Mouse (Mus musculus) B cell, adult 2 months (primary cell): ENCODE results near the gene Rnf43.

Experiments used
- DNase-seq, 2 experiments: peaks; one replicate each; pipeline ENCODE4 v3.0.0; 2022

Rnf43 gene

GRCm38 (mm10) chr11:87662407-87662806 lies at the start of gene Rnf43:
TSS of gene Rnf43 (plus strand) at chr11:87662722.
- peak; percentile 92 to 95 for DNase-seq

GRCm38 (mm10) chr11:87613972-87614371 lies 48.5 kb upstream of the Rnf43 start:
- no peak for DNase-seq

- DNase-seq, result no peak
These were observed 47.0 kb upstream of the Rnf43 start for GRCm38 (mm10) chr11:87615551-87615950.

DNA sequence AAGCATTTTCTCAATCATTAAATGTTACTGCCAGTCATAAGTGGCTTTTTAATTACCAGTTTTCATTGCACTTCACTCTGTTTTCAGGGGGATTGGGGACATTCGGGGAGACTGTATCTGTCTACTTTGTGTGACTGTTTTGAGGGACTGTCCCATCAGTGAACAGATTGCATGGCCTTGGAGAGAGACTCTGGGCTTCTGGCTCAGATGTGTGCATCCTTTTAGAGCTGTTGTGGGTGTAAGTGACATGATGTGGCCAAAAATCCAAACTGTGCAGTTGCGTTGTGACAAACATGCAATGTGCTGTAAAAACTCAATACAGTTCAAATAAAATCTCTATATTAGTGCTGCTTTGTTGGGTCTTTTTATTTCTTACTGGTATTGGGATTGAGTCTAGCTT lies 46.6 kb upstream of the Rnf43 start:
- DNase-seq, result no peak

DNA sequence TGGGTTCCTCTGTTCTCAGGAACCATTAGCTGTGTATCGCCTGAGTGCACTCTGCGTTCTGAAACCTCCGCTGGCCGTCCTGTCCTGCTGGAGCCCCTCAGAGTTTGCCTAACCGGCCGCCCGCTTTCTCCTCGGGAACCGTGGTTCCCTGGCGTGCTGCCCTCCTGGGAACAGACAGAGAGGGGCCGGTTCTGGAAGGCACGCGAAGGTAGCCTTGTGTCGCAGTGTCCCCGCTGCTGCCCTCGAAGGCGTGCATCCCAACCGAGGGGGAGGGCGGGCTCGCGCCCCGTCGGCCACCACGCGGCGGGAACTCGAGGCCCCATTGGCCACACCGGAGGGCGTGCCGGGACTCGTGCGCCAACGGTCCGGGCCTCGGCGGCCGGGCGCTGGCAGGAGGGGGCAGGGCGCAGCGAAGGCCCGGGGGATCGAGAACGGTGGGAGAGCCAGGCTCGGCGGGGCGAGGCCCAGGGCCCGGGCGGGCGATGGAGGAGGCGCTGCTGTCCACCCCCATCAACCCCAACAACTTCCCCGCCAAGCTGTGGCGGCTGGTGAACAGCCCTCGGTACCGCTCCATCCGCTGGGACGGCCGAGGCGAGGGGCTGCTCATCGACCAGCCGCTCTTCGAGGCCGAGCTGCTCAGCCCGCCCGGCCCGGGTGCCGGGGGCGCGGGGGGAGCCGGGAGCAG lies 45.6 kb upstream of the Rnf43 start, which contains the start of gene Hsf5:
TSS of gene Hsf5 (plus strand) at position 375 of the 685 bp plus-strand sequence.
- DNase-seq, result no peak

- DNase-seq, result no peak
These were observed 44.9 kb upstream of the Rnf43 start for GRCm38 (mm10) chr11:87617606-87618005.

DNA sequence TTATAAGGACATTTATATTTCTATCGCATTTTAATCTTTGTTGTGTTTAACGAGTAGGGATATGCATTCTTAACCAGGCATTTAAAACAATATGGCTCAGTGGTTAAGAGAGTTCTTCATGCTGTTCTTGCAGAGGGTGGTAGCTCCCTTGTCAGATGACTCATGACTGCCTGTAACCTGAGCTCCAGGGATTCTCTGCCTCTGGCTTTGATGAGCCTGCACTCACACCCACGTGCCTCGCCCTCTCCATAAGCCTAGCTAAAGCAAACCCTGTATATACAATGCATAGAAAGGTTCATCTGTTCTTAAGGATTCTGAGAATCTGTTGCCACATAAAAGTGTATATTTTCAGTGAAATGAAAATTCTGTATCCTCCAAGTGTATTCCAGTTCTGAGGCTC lies 39.4 kb upstream of the Rnf43 start:
- no peak for DNase-seq

DNA sequence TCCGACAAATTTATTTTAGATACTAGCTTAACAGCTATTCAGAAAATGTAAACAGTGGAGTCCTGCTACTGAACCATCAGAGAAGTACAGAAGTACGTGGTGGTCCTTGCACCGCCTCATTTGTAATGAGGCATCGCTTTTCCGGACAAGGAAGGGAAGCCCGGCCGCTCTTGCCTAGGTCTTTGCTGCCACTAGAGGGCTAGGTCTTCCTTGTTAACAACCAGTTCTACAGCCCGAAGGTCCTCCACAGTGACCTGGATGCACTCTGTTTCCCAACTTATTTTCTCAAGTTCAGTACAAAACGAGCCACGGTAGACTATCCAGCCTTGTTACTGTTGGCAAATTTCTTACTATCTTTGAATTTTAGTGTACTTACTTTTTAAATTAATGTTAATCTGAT lies 32.7 kb upstream of the Rnf43 start:
- DNase-seq, result peak; percentile 54 to 59

DNA sequence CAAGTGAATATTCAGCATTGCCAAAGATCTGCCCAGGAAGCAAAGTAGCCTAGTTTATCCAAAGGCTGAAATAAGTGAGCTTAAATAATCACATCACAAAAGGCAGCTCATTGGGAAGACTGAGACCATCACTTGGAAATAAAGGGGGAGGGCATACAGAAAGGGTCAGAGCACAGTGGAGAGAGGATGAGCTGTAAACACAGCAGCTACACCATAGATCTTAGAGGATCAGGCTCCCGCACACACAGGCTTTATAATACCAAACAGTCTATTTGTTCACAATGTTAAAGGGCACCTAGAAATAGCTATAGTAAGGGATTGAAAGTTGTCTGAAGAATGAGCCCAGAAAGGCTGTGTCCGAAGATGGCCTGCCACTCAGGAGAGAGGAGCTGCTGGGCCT lies 23.7 kb upstream of the Rnf43 start:
- DNase-seq, result no peak

DNA sequence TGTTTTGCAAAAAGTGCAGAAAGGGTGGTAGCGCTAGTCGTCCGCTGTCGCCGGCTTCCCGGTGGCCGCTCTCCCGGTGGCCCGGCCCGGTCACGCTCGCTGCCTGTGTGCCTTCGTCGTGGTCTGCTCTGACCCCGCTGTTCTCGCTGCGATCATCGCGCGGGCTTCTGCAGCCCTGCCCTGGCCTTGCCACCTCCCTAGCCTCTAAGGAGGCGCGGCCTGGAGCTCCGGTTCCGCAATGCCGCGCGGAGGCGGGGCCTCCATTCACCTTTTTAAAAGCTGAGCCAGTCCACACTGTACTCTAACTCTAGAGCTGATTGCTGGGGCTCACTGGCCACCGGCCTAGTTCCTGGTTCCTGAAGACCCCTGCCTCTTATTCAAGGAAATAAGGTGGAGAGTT lies 23.3 kb upstream of the Rnf43 start:
- DNase-seq, result peak; percentile 65 to 66

DNA sequence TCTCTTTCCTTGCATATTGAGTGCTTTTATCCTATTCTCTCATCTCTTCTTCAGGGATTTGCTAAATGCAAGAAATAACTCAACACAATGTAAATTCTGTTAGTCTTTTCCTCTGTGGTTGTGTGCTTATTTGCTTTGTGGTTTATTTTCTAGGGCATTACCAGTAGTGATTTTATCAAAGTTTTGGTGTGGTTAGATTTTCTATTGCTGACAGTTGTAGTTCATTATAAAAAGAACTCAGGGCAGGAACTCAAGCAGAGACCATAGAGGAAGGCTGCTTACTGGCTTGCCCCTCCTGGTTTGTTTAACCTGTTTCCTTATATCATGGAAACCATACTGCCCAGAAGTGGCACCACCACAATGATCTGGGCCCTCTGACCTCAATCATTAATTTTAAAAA lies 19.7 kb upstream of the Rnf43 start:
- DNase-seq, result no peak

GRCm38 (mm10) chr11:87654693-87655092 lies 7.8 kb upstream of the Rnf43 start:
- no peak for DNase-seq

DNA sequence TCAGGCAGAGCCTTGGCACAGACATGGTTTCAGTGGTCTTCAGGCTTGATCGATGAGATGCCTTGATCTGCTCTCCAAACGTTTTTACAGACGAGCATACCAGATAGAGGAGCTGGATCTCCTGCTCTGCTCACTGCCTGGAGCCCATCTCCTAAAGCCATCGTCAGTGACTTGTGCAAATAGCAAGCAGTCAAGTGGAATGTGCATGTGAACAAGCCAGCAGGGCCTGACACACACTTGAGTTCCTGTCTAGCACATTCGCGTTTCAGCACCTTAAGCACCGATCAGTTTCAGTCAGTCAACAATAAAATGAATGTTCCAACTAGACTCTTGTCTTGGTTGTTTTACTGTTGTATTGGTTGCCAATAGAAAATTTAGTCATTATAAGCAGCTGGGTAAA lies 3.3 kb upstream of the Rnf43 start:
- no peak for DNase-seq

GRCm38 (mm10) chr11:87662822-87663221 lies 300 bp downstream of the Rnf43 start:
- peak in 1 of 2 experiments; percentile 16 for DNase-seq

- DNase-seq, result no peak
These were observed 1.4 kb downstream of the Rnf43 start for GRCm38 (mm10) chr11:87663948-87664347.

GRCm38 (mm10) chr11:87664521-87664920 lies 2.0 kb downstream of the Rnf43 start:
- no peak for DNase-seq

DNA sequence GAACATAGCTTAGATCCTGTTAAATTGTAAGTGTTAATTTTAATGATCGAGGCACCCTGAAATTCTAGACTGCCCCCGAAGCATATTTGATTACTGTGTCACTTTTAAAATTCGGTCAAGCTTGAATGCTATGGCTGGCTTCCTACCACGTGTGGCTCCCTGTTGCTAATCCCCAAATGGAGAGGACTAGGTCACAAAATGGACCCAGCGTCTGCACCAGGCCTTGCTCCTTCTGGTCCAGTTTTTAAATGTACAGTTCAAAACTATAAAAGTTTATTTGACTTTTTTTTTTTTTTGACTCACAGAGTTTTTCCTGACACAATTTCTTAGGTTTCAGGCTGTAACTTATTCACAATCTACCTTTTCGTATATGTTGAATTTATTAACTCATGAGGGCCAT lies 2.7 kb downstream of the Rnf43 start:
- DNase-seq, result no peak

DNA sequence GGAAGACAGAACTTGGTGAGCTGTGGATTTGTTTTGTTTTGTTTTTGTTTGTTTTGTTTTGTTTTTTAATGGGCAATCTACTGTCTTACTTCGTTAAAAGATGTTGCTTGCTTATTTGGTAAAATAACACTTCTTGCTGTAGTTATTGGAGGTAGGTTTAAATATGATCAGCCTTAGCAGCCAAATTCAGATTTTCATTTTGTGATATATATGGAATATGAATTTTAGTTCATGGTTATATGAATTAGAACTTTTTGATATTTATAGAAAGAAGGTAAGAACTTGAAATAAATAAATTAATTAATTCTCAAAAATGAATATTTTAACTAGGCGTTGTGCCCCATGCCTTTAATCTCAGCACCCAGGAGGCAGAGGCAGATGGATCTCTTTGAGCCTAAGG lies 3.1 kb downstream of the Rnf43 start:
- DNase-seq, result no peak

DNA sequence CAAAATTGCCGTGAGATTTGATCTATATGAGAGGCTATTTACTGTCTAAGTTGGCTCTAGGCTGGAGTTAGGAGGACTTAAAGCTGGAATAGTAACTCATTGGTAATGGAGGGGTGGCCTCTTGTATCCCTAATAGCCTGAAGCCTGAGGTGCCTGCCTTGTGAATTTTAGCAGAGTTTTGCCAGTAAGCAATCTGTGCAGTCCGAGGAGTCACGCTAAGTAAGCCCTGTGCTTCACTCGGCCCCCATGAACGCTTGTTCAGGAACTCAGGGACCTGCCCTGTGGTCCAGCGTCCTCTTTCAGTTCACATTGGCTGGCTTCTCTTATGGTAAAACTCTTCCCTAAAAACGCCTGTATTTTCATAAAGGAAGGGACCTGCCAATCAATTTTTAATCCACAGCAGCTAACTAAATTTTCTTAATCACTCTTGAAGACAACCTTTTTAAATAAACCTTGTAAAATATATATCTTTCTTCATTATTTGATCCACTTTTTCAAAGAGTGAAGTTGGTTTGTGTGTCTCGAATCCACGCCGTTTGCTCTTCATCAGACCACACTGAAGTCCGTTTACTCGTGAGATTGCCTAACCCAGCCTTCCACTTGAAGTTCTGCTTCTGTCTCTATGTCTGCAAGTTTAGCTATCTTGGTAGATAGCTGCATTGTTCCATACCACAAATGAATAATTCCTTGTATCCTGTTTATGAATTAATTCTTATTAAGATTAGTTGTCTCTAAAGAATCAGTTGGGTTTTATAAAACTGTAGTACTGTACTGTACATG lies 3.9 kb downstream of the Rnf43 start:
- no peak for DNase-seq

- DNase-seq, result no peak
These were observed 4.9 kb downstream of the Rnf43 start for GRCm38 (mm10) chr11:87667107-87668090.

GRCm38 (mm10) chr11:87673282-87673681 lies 10.8 kb downstream of the Rnf43 start:
- DNase-seq, result no peak

- DNase-seq, result no peak
These were observed 13.1 kb downstream of the Rnf43 start for GRCm38 (mm10) chr11:87675606-87676005.

- no peak for DNase-seq
These were observed 15.2 kb downstream of the Rnf43 start for GRCm38 (mm10) chr11:87677756-87678155.
